Mouse (Mus musculus) B cell, adult 62 days (primary cell): ENCODE measurements around the gene Zfp454. TPM values are rescaled to one million over a fixed set of nuclear protein-coding genes. Genes with fewer than 3 reads are reported as not detected.

Source experiments
- total RNA-seq: library from RNA; stranded (reverse); gene quantifications from 4 replicates; pipeline ENCODE4 v1.2.4, GENCODE M21; 2023

Zfp454 gene
- total RNA-seq = 0.30 to 0.53 TPM (median 0.44 TPM) in 4 replicates

DNA sequence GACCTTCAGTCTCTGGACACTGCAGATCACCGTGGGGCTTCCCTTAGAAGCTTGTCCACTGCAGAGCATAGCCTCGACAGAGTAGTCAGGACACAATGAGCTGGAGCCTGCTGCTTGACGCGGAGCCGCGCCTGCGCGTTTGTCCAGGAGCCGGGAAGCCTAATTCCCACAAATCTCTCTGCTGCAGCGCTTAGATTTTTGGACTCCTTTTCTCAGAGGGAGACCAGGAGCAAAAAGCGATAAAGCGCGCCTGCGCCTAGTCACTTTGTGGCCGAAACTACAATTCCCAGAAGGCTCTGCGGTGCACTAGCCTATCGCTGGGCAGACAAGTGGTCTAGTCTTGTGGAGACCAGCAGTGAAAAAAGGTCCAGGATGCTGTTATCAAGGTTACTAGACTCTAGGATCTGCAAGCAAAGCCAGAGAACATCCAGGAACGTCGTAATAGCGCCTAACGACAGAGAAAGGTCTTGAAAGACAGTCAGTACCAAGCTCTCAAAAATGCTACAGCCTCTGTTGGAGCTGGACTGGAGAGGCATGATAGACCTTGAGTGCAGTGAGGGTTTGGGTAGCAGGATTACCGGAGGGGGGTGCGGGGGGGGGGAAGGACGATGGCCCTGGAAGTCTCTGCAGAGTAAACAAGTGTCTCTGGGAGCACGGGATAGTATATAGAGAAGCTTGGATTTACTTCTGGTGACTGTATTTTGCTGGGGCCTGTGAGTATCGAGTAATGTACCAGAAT lies at the start of gene Zfp454:
Gene Zfp454 (minus strand): TSS at position 262 of the 739 bp plus-strand sequence.

DNA sequence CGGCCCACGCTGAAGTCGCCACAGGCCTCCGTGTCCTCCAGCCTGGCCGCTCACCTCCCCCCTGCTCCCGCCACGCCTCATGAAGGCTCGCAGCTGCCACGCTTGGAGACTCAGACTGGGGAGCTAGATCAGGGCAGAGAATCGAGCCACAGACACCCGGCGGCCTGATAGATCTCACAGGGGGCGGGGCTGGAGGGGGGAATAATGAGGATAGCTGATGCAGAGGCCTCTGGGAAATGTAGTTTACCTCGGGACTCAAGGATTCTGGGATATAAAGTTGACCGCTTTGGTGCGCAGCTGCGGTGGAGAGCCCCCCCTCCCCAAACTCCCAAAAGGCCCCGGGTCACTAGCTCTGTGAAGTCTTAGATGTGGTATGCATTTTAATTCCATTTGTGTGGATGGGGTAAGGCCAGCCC lies 44.0 kb upstream of the Zfp454 start, which contains the start of gene Zfp354b:
Gene Zfp354b (minus strand): TSS at position 183 of the 416 bp plus-strand sequence.

DNA sequence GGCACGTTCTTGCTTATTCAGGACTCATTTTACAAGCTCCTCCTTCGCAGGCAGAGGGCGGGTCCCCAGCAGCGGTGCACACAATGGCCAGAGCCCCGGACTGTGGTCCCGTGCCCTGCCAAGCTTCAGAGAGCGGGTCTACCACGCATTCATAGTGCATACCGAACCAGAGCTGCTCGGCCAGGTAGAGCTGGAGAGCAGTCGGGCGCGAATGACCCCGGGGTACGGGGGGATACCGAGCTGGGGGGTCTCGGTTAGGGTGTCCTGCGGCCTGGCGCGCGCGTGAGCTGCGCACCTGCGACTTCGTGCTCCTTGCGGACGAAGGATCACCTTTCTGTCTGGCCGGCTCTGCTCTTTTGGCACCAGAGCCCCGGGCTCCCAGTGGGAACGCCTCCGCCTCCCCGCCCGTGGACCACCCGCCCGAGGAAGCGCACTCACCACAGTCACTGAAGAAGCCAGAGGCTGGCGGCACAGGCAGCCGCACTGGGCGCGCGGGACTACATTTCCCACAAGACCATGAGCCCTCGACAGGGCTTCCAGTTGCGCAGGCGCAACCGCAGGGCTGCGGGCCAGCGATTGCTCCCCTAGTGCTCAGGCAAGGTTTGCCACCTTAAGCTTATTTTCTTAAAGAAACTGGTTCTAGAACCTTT lies 28.3 kb upstream of the Zfp454 start, which contains the start of gene Zfp2:
Gene Zfp2 (minus strand): TSS at position 495 of the 650 bp plus-strand sequence.

DNA sequence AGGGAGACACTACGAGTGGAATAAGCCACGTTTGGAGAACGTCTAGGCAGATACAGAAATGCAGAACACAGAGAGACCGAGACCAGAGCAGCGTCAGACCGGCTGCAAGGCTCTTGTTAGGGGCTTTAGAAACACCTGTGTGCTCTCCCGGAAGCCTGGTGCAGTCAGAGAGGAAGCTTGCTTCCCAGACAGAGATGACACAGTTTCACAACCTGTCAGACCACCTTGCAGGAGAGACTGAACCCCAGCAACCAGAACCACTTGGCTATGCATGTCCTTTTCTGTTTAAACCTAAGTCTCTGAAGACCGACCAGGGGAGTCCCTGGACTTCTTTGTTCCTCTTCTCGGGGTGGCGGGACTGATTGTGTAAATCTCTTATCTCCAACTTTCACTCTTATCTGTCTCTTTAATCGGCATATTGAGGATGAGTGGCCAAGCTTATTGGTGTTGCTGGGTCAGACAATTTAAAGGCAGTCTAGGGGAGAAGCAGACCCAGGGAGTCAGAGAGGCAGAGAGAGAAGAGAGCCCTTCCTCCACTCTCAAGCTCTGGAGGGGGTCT lies 37.2 kb downstream of the Zfp454 start, which contains the start of gene Grm6:
Gene Grm6 (plus strand): TSS at position 509 of the 559 bp plus-strand sequence.

DNA sequence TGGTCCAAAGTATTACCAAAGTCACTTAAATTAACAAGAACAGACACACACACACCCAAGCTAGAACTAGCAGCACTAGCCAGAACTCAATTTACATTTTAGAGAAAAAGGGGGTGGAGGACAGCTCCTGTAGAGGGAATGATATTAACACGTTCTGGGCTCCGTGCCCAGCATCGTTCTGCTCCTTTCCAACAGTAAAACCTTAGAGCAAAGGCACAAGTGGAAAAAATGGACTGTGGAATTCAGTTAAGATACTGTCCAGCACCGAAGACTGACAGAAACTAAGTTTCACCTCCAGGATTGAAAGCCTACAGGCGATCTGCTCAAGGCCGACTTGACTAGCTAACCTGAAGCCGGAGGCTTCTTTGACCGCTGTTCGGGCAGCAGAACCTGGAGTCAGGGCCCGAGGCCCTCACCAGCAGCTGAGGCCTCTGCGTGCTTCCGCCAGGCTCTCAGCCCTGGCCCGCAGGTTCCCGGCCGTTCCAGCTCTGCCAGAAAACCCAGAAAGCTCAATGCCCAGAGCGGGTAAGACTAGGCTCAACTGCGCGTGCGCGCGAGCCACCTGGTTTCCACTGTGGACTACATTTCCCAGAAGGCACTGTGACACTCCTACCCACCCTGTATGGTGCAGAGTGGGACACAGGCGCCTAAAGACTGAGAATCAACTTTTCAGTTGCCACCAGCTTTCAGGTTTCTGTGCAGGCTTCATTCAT lies 46.3 kb downstream of the Zfp454 start, which contains the start of gene Zfp879:
Gene Zfp879 (minus strand): TSS at position 530 of the 713 bp plus-strand sequence.

DNA sequence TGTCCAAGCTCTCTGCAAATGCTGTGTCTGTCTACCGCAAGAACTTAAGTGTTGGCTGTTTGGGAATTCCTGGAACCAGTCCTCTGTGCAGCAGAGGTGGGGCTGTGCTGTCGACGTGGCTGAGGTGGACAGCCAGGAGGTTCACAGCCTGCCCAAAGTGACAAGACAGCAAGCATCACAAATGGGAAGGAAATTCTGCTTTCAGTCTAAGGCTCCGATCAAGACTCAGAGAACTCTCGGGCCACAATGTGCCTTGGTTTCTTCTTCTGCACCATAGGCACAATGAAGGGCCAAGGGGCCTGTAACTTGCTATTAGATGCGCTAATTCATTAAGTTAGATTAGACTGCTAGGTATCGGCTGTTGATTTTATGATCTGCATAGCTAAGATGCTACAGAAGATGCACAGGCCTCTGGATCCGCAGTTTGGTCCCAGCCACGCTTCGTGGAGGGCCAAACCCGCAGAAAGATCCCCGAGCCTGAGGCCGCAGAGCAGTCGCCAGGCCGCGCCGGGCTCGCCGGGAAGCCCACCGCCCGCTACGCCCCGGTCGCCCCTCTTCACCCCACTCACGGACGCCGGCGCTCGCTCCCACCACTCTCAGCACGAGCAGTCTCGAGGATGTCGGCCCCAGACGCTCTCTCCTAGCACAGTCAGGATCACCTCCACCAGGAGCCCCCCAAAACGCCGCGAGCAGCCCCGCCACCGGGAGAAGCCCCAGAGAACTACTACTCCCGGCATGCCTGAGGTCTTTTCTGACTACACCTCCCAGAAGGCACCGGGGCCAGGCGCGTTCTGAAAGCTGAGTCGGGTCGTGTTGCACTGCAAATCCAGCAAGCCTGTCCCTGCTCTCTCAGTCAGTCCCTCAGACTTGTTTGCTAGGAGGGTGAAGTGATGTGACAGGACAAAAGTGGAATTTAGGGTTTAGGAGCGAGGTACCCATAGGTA lies 60.2 kb downstream of the Zfp454 start, which contains the start of gene Zfp354c:
Gene Zfp354c (minus strand): TSS at position 715 of the 944 bp plus-strand sequence.

Other genes with a start within 250 kb of the Zfp454 start
- 4.7 to 8.7 TPM (median 7.0 TPM) in 4 replicates for gene Zfp354c, start 59.9 kb downstream of the Zfp454 start, total RNA-seq
- gene Zfp879, start 46.1 kb downstream of the Zfp454 start, total RNA-seq = not detected in 4 replicates
- 29.7 to 33.0 TPM (median 31.8 TPM) in 4 replicates for gene Grm6, start 37.0 kb downstream of the Zfp454 start, total RNA-seq
- 2.1 to 3.1 TPM (median 2.9 TPM) in 4 replicates for gene Zfp2, start 28.5 kb upstream of the Zfp454 start, total RNA-seq
- 0.32 to 0.63 TPM (median 0.43 TPM) in 3 of 4 replicates, not detected in the other for gene Zfp354b, start 44.0 kb upstream of the Zfp454 start, total RNA-seq
- not detected in 4 replicates for gene 4933414I15Rik, start 56.1 kb upstream of the Zfp454 start, total RNA-seq
- not detected in 4 replicates for gene Prop1, start 66.1 kb upstream of the Zfp454 start, total RNA-seq
- not detected in 4 replicates for gene Olfr1378, start 78.9 kb upstream of the Zfp454 start, total RNA-seq
- not detected in 4 replicates for gene Olfr1377, start 94.3 kb upstream of the Zfp454 start, total RNA-seq
- not detected in 4 replicates for gene Olfr51, start 115.9 kb upstream of the Zfp454 start, total RNA-seq
- gene Olfr54, start 126.6 kb upstream of the Zfp454 start, total RNA-seq = not detected in 4 replicates
- gene Olfr1375, start 160.5 kb upstream of the Zfp454 start, total RNA-seq = not detected in 4 replicates
- gene Zfp354a, start 171.6 kb upstream of the Zfp454 start, total RNA-seq = not detected in 4 replicates